Mouse (Mus musculus) gastrocnemius, postnatal 10 days (tissue): ENCODE results near the gene Speg. TPM values are rescaled to one million over a fixed set of nuclear protein-coding genes. Genes with fewer than 3 reads are reported as not detected.
A peak's percentile ranks its signal among the peaks of the same experiment; 100 is the strongest.

Experiments
- DNase-seq: peaks from one replicate; pipeline ENCODE4 v3.0.0; 2021; ENCODE audit warnings: mixed read lengths
- long read RNA-seq, 2 experiments: library from polyadenylated mRNA; stranded (forward); transcript quantifications; one replicate each; pipeline ENCODE4 v2.0.0; 2021
- total RNA-seq, 2 experiments: library from RNA; stranded (reverse); gene quantifications; 2 replicates each; pipeline ENCODE4 v1.2.3; 2021

Speg gene
- 100 to 1,000 TPM; 196 to 209 TPM for total RNA-seq
- long read RNA-seq, experiment 1, partial matches to known transcripts: 50 of 58 reads
- long read RNA-seq, experiment 1, other reads (novel, unspliced or antisense): 3 of 58 reads
- long read RNA-seq, experiment 2, partial matches to known transcripts: 44 of 52 reads
- long read RNA-seq, experiment 2, other reads (novel, unspliced or antisense): 6 of 52 reads

DNA sequence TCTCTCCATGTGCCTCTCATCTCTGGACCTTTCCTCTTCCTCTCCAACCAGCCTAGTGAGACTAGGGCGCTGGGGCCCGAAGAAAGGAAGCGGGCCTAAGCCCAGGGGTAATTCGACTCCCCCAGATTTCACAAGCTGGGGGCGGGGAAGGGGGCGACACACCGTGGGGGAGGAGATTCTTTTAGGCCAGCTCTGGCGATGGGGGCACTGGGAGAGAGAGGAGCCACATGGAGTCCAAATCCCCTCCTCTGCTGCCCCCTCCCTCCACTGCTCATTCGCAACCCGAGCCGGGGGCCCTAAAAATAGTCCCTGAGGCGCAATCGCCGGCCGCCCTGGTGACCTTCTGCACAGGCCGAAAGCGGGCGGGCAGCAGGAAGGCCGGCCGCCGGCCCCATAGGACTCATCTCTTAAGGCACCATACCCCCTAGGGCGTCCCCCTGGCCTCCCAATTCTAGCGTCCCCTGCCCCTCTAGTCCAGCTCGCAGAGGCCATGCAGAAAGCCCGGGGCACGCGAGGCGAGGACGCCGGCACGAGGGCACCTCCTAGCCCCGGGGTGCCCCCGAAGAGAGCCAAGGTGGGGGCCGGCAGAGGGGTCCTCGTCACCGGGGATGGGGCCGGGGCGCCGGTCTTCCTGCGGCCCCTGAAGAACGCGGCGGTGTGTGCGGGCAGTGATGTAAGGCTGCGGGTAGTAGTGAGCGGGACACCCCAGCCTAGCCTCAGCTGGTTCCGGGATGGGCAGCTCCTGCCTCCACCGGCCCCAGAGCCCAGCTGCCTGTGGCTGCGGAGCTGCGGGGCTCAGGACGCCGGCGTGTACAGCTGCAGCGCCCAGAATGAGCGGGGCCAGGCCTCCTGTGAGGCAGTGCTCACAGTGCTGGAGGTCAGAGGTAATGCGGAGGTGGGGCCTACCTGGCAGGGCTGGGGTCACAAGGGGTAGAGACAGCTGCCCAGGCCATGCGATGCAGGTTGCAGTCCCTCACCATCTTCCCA is at the start of gene Speg:
Gene Speg (plus strand): TSS at position 348 of the 987 bp plus-strand sequence.
- peak; percentile 63 for DNase-seq

DNA sequence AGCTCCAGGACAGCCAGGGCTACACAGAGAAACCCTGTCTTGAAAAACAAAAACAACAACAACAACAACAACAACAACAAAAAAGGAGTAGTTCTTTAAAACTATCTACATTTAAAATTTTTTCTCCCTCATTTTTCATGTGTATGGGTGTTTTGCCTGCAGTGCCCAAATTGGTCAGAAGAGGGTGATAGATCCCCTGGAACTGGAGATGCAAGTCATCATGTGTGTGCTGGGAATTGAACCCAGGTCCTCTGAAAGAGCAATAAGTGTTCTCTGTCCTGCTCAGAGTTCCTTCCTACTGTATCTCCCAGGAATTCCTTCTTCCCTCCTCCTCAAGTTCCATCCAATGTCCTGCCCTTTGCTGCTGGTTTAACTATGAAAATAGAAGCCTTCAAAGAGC is 47.6 kb upstream of the Speg start:
- no peak for DNase-seq

DNA sequence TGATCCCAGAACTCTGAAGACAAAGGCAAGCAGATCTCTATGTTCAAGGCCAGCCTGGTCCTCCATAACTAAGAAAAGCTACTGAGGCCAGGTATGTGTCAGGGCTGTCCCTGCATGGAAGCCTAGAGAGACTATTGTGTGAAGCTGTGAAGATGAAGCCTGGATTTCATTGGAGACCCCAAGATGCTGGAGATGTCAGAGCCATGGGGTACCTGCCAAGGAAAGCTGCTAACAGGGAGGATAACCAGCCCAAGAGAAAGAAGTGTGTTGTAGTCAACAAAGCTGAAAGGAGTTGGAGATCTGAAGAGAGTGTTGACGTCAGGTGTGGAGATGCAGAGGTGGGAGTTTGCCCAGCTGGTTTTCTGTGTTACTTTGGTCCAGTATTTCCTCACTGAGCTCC is 43.8 kb upstream of the Speg start:
- DNase-seq: no peak

DNA sequence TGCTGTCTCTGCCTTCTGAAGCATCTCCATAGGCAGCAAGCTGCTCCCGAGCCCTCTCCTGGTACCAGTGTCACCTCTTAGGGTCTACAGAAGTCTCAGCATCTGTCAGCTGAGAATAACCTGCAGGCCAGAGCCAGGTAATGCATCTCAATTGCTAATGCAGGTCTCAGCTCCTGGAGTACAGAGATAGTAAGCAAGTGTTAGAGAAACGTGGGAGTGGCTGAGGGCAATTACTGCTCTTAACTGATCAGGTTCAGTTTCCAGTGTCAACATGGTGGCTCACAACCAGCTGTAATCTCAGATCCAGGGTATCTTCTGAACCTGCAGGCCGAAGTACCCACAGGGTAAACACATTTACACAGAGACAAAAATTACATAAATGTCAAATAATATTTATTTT is 38.6 kb upstream of the Speg start:
- DNase-seq: no peak

DNA sequence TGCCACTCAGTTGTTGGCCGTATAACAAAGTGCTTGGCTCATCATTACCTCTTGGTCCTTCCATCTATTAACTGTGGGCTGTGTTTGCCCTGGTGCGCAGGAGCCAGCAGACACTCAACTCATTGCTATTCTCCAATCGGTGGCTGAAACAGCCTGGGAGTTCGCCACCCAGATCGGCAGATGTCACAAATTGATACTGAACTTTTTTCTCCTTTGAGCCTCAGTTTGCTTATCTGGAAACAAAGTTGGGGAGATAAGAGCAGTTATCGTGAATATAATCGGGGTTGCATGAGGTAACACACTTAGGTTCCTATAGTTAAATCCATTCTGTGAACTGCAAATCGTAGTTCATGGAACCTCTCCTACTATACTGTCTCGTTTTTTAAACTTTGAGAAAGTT is 38.0 kb upstream of the Speg start:
- DNase-seq: no peak

DNA sequence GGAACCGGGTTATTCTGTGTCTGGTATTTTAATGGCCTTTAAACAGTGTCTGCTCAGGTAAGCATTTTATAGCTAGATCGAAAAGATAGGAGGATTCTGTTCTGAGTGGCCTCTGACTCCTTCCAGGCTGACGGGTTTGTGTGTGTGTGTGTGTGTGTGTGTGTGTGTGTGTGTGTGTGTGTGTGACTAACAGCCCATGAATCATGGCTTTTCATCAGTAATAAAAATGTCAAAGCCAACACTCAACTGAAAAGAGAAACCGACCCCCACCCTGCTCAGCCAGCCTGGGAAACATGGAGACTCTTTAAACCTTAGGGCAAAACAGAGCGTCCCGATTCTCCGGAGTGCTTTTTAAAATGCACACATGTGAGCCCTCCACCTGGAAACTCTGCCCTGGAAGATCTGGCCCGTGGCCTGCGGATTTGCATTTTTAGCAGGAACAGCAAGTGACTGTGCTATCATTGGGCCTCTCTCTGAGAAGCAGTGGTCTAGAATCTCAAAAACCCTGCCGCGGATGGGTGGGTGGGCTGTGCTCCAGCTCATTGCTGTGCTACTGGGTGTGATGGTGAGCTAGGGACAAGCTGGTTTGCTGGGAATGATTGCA is 36.9 kb upstream of the Speg start:
- no peak for DNase-seq

DNA sequence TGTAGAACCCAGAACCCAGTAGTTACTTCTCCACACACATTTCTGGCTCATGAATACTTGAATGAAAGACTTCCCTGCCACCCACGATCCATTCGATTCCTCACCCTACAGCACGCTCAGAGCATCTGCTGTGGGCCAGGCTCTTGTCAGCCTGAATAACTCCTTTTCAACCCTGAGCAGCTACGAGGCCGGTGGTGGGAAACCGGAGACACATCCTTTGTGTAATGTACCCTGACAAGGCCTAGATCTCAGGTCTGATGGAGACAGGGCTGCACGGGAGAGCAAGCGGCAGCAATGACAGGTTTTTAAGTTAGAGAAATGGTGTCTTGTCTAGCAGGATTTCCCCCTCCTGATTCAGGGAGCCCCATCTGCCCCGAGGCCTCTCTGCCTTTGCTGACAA is 35.8 kb upstream of the Speg start:
- no peak for DNase-seq

DNA sequence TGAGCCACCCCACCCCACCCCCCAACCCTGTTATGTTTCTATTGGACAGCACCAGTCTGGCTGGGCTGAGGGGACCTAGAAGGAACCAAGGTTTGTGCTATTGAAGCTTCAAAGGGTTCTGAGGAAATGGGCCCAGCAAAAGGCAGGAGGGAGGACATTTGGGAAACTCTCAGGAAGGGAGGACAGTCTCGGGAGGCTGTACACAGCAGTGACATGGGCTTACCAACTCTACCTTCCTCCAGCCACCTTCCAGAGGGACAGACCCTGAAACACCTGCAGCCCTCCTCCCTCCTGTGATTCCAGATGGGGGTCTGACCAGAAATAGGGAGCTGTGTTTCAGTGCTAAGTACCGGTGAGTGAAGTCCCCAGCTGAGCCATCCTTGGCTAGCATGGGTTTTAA is 34.6 kb upstream of the Speg start:
- DNase-seq: no peak

DNA sequence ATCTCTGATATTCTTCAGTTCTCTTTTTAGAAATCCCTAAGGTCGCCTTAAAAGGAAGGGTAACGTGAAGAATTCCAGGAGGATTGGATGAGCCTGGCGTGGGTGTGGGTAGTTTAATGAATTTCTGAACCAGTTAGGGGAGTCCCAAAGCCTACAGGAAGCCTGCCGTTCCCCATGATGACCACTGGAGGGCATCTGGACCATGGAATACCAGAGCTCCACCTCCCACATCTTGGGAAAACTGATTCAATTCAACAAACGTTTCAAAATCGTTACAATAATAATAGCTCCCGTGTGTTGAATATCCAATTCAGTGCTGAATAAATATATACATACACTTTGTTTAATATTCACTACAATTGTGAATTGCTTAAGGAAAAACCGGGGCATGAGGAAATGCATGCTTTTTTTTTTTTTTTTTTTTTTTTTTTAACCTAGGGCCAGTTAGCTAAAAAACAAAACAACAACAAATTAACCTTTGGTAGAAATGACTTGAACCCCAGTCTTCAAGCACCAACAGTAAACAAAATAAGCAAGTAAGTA is 32.2 kb upstream of the Speg start:
- DNase-seq: no peak

DNA sequence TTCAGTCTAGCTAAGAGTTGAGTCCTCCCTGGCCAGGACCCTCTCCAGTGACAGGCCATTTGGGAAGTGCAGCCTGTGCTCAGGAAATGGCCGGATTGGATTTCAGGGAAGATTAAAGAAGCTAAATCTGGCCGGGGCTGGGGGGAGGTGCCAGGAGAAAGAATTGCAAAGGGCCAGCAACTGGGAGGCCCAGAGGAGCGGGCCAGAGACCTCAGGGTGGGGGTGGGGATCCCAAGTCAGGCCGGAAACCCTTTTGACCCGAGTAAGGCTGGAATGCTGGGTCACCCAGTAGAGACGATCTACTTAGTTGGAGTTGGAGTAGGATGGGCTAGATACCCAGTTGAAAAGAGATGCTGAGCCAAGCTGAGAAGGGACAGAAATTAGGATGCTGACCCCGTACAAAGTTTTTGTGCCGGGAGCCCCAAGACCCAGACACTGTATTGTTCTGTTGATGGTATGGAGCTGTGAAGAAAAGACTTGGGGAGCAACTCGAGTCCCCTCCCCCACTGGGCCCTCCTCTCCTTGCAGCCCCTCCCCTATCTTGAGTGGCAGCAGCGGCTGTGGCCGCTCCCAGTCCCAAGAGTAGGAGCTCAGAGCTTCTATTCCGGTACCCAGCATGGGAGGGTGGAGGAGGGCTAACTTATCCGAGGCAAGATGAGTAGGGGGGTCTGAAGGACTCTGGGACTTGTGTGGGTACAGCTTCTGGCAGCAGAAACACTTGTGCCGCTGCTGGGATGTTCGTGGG is 30.6 kb upstream of the Speg start:
- peak; percentile 59 for DNase-seq

DNA sequence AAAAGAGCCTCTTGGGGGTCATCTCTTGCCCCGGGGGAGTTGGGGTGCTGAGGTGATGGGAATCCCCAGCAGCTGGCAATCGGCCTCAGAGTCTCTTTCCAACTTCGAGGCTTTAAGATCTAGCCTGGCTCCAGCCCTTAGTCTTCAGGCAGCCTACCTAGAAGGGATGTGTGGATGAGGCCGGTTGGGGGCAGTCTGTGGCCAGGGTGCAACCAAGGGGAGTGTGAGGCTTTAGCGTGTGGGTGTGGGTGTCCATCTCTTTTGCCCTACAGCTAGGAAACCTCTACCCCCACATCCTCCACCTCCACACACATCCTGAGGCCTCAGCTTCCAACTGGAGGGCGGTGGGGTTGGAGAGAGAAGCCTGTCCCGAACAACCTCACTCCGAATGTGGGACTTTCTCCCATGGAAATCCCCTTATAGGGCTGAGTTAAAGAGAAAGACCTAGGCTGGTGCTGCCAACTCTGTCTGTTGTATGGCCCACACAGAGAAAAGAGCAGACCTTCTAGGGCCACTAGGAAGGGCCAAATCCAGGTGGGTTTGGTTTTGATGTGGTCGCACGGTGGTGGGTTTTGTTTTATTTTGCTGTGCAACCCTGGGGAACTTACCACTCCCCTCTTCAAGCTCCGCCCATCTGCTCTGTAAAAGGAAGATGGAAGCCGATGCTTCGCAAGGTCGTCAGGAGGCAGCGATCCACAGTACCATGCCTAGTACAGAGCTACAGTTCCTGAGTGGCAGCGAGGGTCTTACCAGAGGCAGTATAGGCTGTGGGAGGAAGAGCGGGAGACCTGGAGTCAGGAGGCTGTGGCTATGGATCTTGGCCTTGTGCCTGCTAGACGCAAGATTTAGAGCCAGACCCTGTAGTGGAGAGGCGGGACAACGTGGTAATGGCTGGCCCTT is 29.8 kb upstream of the Speg start:
- peak; percentile 56 for DNase-seq

DNA sequence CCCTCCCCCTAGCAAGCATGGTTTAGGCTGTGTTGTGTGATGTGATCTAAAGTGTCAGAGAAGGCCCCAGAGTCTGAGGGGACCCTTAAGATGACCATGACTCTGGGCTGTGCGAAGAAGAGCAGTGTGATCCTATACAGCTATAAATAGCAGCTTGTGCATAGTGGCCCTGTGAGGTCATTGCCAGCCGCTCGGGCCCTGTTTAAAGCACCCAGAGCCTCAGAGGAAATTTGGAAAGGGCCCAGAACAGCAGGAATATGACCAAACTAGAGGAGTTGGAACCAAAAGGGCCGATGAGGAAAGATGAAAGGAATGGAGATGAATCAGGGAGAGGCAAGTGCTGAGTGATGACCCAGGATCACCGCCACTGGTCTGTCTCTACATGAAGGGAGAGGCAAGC is 27.8 kb upstream of the Speg start:
- no peak for DNase-seq

DNA sequence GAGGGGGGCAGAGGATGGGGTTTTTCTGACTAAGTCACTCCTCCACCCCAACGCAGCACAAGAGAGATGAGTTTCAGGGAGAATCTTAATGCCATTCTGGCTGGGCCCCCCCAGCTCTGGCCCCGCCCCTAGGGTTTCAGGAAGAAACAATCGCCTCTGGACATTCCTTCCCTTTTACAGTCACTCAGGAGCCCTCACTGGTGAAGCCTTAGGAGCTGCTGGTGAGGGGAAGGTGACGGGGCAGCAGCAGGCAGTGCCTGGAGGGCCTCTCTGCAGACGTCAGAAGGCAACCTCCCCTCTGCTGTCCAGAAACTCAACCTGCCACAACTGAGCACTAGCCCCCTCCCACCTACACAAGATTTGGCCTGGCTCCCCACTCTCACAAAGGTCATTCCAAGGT is 25.8 kb upstream of the Speg start:
- no peak for DNase-seq

DNA sequence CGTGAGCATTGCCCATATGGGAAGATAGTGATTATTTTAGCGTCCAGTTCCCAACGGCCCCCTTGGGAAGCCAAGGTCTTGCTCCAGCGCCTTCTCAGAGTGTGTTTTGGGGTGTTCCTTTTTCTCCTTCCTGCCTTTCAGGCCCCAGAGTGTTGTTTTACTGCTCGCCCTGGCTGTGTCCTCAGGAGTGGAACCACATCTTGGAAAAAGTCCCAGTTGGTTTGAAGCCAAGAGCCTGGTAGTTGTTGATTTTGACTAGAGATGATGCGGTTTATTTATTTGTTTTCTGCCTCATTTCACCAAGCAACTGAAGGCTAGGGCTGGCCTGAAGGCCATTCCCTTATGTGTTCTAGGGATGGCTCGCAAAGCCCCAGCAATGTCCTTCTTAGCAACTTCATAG is 17.8 kb upstream of the Speg start:
- peak; percentile 54 for DNase-seq

DNA sequence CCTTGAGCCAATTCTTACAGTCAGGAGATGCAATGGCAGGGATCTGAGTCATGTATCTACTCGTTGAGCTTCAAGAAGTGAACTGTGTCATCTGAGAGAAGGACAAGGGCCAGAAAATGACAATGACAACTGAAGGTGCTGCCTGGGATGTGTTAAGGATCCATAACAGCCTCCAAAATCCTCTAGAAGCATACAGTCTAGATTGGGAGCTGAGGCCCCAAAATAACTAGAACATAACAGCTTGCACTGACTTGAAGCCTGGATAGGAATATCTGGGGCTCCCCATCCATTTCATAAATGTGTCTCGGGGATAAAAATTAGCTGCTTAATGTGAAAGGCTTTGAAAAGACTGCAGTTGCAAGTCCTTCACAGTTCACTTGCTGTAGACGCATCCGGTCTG is 17.1 kb upstream of the Speg start:
- no peak for DNase-seq

DNA sequence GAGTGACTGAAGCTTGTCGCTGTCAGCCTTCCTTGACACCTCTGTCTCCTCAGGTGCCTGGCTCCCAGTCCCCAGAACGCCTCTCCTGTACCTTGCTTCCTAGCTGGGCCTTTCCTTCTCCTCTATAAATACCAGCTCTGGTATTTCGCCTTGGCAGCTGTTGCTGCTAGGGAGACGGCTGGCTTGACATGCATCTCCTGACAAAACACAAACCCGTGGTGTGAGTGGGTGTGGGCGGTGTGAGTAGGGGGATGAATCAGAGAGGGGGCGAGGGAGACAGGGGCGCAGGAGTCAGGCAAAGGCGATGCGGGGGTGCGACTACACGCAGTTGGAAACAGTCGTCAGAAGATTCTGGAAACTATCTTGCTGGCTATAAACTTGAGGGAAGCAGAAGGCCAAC is 15.8 kb upstream of the Speg start:
- DNase-seq: no peak

DNA sequence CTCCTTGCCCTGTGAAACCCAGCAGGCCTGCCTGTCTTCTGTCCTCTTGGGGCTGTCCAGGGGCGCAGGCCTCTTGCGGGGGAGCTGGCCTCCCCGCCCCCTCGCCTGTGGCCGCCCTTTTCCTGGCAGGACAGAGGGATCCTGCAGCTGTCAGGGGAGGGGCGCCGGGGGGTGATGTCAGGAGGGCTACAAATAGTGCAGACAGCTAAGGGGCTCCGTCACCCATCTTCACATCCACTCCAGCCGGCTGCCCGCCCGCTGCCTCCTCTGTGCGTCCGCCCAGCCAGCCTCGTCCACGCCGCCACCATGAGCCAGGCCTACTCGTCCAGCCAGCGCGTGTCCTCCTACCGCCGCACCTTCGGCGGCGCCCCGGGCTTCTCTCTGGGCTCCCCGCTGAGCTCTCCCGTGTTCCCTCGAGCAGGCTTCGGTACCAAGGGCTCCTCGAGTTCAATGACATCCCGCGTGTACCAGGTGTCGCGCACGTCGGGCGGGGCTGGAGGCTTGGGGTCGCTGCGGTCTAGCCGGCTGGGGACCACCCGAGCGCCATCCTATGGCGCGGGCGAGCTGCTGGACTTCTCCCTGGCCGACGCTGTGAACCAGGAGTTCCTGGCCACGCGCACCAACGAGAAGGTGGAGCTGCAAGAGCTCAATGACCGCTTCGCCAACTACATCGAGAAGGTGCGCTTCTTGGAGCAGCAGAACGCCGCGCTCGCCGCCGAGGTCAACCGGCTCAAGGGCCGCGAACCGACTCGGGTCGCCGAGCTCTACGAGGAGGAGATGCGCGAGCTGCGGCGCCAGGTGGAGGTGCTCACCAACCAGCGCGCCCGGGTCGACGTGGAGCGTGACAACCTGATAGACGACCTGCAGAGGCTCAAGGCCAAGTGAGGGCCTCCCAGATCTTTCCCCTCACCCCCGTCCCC is 14.7 kb upstream of the Speg start, which contains the start of gene Des:
Gene Des (plus strand): TSS at position 218 of the 920 bp plus-strand sequence.
- peak; percentile 87 for DNase-seq

DNA sequence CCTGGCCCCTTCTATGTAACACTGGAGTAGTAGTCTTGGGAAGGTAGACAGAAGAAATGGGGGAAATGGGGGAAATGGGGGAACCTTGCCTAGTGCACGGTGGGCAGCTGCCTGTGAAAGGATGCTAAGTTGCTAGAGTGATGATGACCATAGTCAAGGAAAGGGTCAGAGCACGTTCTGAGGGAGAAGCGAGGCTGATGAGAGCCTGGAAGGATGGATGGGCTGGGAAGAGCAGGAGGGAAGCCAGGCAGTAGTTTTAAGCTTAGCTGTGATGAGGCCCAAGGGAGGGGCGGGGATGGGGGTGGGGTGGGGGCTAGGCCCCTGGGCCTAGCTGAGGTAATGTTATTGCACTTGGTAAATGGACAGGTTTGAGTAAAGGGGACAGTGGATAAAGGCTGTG is 14.0 kb upstream of the Speg start:
- no peak for DNase-seq

DNA sequence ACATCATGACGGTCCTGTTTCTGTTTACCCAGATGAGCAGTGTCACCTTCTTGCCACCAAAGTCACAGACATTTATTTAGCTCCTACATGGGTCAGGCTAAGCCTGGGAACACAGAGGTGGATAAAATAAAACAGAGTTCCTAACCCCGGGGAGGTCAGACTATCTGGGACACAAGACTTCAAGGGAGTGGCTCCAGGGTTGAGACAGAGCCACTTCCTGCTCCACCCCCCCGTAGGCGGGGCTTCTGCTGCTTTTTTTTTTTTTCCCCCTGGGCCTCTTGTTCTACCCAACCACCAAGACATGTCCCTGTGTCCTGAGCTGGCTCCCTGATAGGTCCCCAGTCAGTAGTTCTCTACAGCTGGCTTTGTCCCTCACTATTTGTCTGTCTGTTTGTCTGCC is 13.3 kb upstream of the Speg start:
- no peak for DNase-seq

DNA sequence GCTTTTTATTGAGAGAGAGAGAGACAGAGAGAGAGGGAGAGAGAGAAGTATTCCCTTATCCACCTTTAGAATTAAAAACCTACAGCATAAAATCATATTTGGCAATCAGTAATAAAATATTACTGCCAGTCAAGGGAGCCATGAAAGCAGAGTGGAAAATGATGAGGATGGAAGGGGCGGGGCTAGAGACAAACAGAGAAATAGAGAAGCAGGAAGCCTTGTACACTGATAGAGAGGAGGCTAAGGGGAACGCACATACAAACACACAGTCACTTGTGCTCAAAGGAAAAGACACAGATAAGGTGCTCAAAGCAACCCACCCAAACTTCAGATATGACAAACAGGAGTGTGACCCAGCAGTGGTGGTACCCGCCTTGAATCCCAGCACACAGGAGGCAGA is 11.2 kb upstream of the Speg start:
- no peak for DNase-seq
